Mouse (Mus musculus): ENCODE data around the gene Olfr586.

GRCm38 (mm10) chr7:103081585-103081984 is 43.9 kb downstream of the Olfr586 start, which contains the start of gene Olfr584:
- TF ChIP-seq GABPA (IDR thresholded peaks at IDR 0.05; ENCODE audit: insufficient replicate concordance, low read depth, low read length) (no peak), MAX (IDR thresholded peaks at IDR 0.05; ENCODE audit: low read length) (no peak), POLR2A (IDR thresholded peaks at IDR 0.05; ENCODE audit: low read depth, low read length) (no peak), USF2 (conservative IDR thresholded peaks at IDR 0.05; ENCODE audit: low read depth, low read length) (no peak), EP300 (IDR thresholded peaks at IDR 0.05; ENCODE audit: low read length) (no peak), POLR2AphosphoS2 (IDR thresholded peaks at IDR 0.05; ENCODE audit: low read depth, low read length) (no peak), ZKSCAN1 (IDR thresholded peaks at IDR 0.05; ENCODE audit: borderline replicate concordance, low read depth, low read length) (no peak), CTCF (conservative IDR thresholded peaks at IDR 0.05 in 1 of 2, IDR thresholded peaks at IDR 0.05 in 1 of 2; ENCODE audit: low read depth in 2 of 2, low read length in 2 of 2) (no peak), RAD21 (IDR thresholded peaks at IDR 0.05; ENCODE audit: low read depth, low read length) (no peak), TCF12 (IDR thresholded peaks at IDR 0.05; ENCODE audit: low read depth, low read length) (no peak)
